Mouse (Mus musculus) heart, embryonic 12.5 days (tissue): ENCODE results near the gene Nck1. TPM values are rescaled to one million over a fixed set of nuclear protein-coding genes. Genes with fewer than 3 reads are reported as not detected.

ENCODE experiments used
- ATAC-seq: fragments of 200-750 bp; cut with Nextera tagmentation; 2 replicates; pipeline ENCODE4 v1.8.0; 2017; ENCODE audit warnings: moderate TSS enrichment, moderate library complexity; ENCODE audit not compliant: insufficient number of reproducible peaks, low FRiP score
- H3K27ac ChIP-seq: fragments of 300-500 bp; sonication (generic); 2 replicates; pipeline ENCODE4 v1.5.1; 2016; ENCODE audit warnings: mild to moderate bottlenecking, moderate library complexity; ENCODE audit not compliant: poor library complexity, severe bottlenecking
- H3K27me3 ChIP-seq: fragments of 300-500 bp; sonication (generic); replicated peaks from 2 replicates; pipeline ENCODE4 v1.6.1; 2016; ENCODE audit warnings: mild to moderate bottlenecking, moderate library complexity
- H3K36me3 ChIP-seq: fragments of 300-500 bp; sonication (generic); 2 replicates; pipeline ENCODE4 v1.6.1; 2016; ENCODE audit warnings: mild to moderate bottlenecking, moderate library complexity
- H3K4me1 ChIP-seq: fragments of 300-500 bp; sonication (generic); replicated peaks from 2 replicates; pipeline ENCODE4 v1.6.1; 2016; ENCODE audit warnings: mild to moderate bottlenecking
- H3K4me2 ChIP-seq: fragments of 300-500 bp; sonication (generic); 2 replicates; pipeline ENCODE4 v1.6.1; 2016; ENCODE audit warnings: mild to moderate bottlenecking, moderate library complexity
- H3K4me3 ChIP-seq: fragments of 300-500 bp; sonication (generic); 2 replicates; pipeline ENCODE4 v1.5.1; 2016; ENCODE audit warnings: mild to moderate bottlenecking
- H3K9ac ChIP-seq: fragments of 300-500 bp; sonication (generic); 2 replicates; pipeline ENCODE4 v1.6.1; 2016; ENCODE audit warnings: mild to moderate bottlenecking, moderate library complexity
- H3K9me3 ChIP-seq: fragments of 300-500 bp; sonication (generic); replicated peaks from 2 replicates; pipeline ENCODE4 v1.6.1; 2016; ENCODE audit warnings: mild to moderate bottlenecking, moderate library complexity
- WGBS: fragments of 180-500 bp; shearing (Covaris S2); methylation state at CpG from one replicate; pipeline ENCODE4 v1.1.7; 2016; 5-methylcytosine and 5-hydroxymethylcytosine counted together
- polyA plus RNA-seq: library from polyadenylated mRNA; unstranded; fragments of >200 nt; fragmentation: Nextera tagmentation; extraction: Ambion mirVana; gene quantifications from 2 replicates; pipeline ENCODE4 v1.2.1, GENCODE M21; 2016

Nck1 gene
- polyA plus RNA-seq, 1 experiment from 2014 or later, result 64.1 TPM

GRCm38 (mm10) chr9:100453944-100454663, 91.8 kb downstream of the Nck1 start:
- H3K27ac ChIP-seq, result no peak overlapping the region
- H3K4me2 ChIP-seq, result peak overlapping the region; percentile 82
- peak overlapping the region; percentile 47 for H3K4me3 ChIP-seq
- 8% methylated on average over 24 of the region's 25 CpGs for WGBS
- no peaks in the 10 kb centered on the region for H3K9me3 ChIP-seq
- H3K4me1 ChIP-seq, result peaks cover 20% of the 10 kb centered on the region
- H3K36me3 ChIP-seq, result no peaks in the 10 kb centered on the region
- H3K27me3 ChIP-seq, result no peaks in the 10 kb centered on the region
- peak overlapping the region; percentile 57 for H3K9ac ChIP-seq
- 0 out of 2 replicates have a peak, but pooled peaks have one; percentile 29 for ATAC-seq

- no peaks in the 10 kb centered on the region for H3K36me3 ChIP-seq
- peak overlapping the region; percentile 11; the same call in 1 of the 2 replicates for H3K4me2 ChIP-seq
- ATAC-seq, result peak; percentile 34; the same call in 1 of the 2 replicates
- WGBS, result 44% methylated on average over 6 of the region's 6 CpGs
- H3K4me3 ChIP-seq, result no peak overlapping the region
- H3K4me1 ChIP-seq, result peaks cover 15% of the 10 kb centered on the region
- no peak overlapping the region for H3K27ac ChIP-seq
- no peaks in the 10 kb centered on the region for H3K9me3 ChIP-seq
- peaks cover 10% of the 10 kb centered on the region for H3K27me3 ChIP-seq
- H3K9ac ChIP-seq, result no peak overlapping the region
Observed at GRCm38 (mm10) chr9:100452432-100452831, 93.5 kb downstream of the Nck1 start.

DNA sequence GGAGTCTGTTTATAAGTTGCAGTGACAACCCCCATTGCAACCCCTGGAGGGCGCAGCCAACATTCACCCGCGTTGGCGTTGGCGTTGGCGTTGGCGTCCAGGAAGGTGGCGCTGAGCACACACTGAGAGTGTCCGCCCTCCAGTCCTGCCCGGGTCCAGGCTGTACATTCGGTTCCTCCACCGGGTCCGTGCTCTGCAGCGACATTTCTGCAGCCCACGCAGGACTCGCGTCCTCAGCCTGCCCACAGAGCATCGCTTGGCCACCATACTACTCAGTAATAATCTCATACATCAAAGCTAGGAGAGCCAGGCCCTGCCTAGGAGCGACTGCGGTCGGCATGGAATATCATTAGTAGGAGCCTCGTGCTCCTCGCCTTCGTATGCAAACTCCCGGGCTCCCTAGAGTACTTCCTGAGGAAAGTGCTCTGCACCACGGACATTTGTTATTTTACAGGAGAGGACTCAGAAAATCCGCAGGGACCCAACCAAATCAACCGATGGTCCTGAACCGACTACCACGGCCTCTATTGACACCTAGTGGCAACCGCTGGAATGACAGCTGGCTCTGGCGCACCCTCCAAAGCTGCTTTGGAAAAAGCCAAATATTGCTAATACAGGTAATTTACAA, 99.8 kb downstream of the Nck1 start:
- peak; percentile 52; the same call in 1 of the 2 replicates for ATAC-seq
- no peaks in the 10 kb centered on the region for H3K9me3 ChIP-seq
- H3K27me3 ChIP-seq, result peaks cover 18% of the 10 kb centered on the region
- peak overlapping the region; percentile 91 for H3K4me2 ChIP-seq
- no peaks in the 10 kb centered on the region; the same call in 1 of the 2 replicates for H3K4me1 ChIP-seq
- H3K4me3 ChIP-seq, result peak overlapping the region; percentile 55
- peak overlapping the region; percentile 66 for H3K9ac ChIP-seq
- WGBS, result under 1% methylated on average over 32 of the region's 32 CpGs
- H3K27ac ChIP-seq, result no peak overlapping the region
- H3K36me3 ChIP-seq, result no peaks in the 10 kb centered on the region

Other genes with a start within 250 kb of the Nck1 start
- 0.59 and 0.65 TPM in 2 replicates for gene Il20rb, start 59.3 kb downstream of the Nck1 start, polyA plus RNA-seq
- gene Slc35g2, start 25.0 kb upstream of the Nck1 start, polyA plus RNA-seq, result 8.3 and 9.6 TPM in 2 replicates
- gene Stag1, start 51.7 kb upstream of the Nck1 start, polyA plus RNA-seq, result 38.6 and 39.0 TPM in 2 replicates